Mouse (Mus musculus) midbrain, embryonic 10.5 days (tissue): Measurements from ENCODE around the gene Lyrm4. TPM values are rescaled to one million over a fixed set of nuclear protein-coding genes. Genes with fewer than 3 reads are reported as not detected.
"Not testable (repeated sequence)": the region's sequence is repeated elsewhere in the genome, so short reads cannot be mapped to it uniquely, and the experiment has no call there.

Experiments used
- DNase-seq: peaks from one replicate; pipeline ENCODE4 v3.0.0-alpha.2; 2017; ENCODE audit warnings: low spot score
- H3K27ac ChIP-seq: fragments of 300-500 bp; sonication (generic); replicated peaks from 2 replicates; pipeline ENCODE4 v1.5.1; 2016; ENCODE audit warnings: mild to moderate bottlenecking
- H3K27me3 ChIP-seq: fragments of 300-500 bp; sonication (generic); 2 replicates; pipeline ENCODE4 v1.6.1; 2016; ENCODE audit warnings: low read depth, mild to moderate bottlenecking; ENCODE audit not compliant: poor library complexity, severe bottlenecking
- H3K36me3 ChIP-seq: fragments of 300-500 bp; sonication (generic); 2 replicates; pipeline ENCODE4 v1.6.1; 2016; ENCODE audit warnings: mild to moderate bottlenecking, moderate library complexity
- H3K4me1 ChIP-seq: fragments of 300-500 bp; sonication (generic); 2 replicates; pipeline ENCODE4 v1.6.1; 2016
- H3K4me3 ChIP-seq: fragments of 300-500 bp; sonication (generic); 2 replicates; pipeline ENCODE4 v1.5.1; 2016; ENCODE audit warnings: mild to moderate bottlenecking, moderate library complexity
- H3K9me3 ChIP-seq: fragments of 300-500 bp; sonication (generic); replicated peaks from 2 replicates; pipeline ENCODE4 v1.6.1; 2016; ENCODE audit warnings: mild to moderate bottlenecking
- WGBS: fragments of 180-500 bp; shearing (Covaris S2); methylation state at CpG from one replicate; pipeline ENCODE4 v1.1.7; 2016; 5-methylcytosine and 5-hydroxymethylcytosine counted together
- polyA plus RNA-seq: library from polyadenylated mRNA; unstranded; fragments of >200 nt; fragmentation: Nextera tagmentation; extraction: Ambion mirVana; gene quantifications from 2 replicates; pipeline ENCODE4 v1.2.1, GENCODE M21; 2016

Gene Lyrm4
- polyA plus RNA-seq, 1 experiment from 2014 or later, result 23.9 TPM

DNA sequence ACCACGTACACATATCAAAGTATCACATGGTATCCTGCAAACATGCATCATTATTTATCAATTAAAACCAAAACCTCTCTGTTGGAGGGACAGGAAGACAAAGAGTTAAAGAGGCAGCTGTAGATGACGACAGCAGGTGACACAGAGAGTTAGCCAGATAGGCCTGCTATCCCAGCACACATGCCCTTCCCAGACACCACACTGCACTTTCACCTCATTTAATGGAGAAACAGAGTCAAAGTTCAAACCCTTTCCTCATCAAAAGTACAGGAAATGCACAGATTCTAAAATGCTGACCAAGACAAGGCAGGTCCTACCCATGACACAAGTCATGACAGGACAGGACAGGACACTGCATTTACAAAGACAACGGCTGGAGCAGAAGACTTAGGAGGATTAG is 101.7 kb downstream of the Lyrm4 start:
- H3K4me1 ChIP-seq, result peaks cover 6% of the 10 kb centered on the region; the same call in 1 of the 2 replicates
- no peak overlapping the region for H3K27ac ChIP-seq
- H3K4me3 ChIP-seq, result no peak overlapping the region
- H3K9me3 ChIP-seq, result no peaks in the 10 kb centered on the region
- H3K36me3 ChIP-seq, result no peaks in the 10 kb centered on the region
- H3K27me3 ChIP-seq, result no peaks in the 10 kb centered on the region
- DNase-seq, result no peak
- 84% methylated on average over 3 of the region's 3 CpGs for WGBS

DNA sequence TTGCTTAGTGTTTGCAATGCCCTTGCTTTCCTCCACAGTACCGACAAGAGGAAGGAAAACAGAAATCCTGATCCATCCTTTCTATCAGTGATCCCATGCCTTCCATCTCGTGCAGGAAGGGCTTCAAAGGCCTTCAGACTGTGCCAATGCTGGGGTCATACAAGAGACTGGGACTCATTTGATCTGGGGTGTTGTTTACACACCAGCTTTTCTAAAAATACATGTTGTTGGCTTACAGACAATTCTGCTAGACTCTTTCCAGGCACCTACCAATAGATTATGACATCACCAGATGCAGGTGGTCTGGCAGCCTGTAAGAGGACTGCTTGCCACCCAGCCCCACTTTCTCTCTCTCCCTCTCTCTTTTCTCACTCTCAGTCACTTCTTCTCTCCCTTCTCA is 107.3 kb downstream of the Lyrm4 start:
- no peak for DNase-seq
- Histone ChIP-seq H3K4me1 (no peaks in the 10 kb centered on the region), H3K27me3 (no peaks in the 10 kb centered on the region), H3K36me3 (no peaks in the 10 kb centered on the region), H3K4me3 (no peak overlapping the region), H3K9me3 (no peaks in the 10 kb centered on the region), H3K27ac (no peak overlapping the region)
- 77% methylated on average over 2 of the region's 2 CpGs for WGBS

GRCm38 (mm10) chr13:36000798-36001197 is 116.5 kb downstream of the Lyrm4 start:
- no peak overlapping the region for H3K4me3 ChIP-seq
- WGBS, result 83% methylated on average over 1 of the region's 1 CpGs

DNA sequence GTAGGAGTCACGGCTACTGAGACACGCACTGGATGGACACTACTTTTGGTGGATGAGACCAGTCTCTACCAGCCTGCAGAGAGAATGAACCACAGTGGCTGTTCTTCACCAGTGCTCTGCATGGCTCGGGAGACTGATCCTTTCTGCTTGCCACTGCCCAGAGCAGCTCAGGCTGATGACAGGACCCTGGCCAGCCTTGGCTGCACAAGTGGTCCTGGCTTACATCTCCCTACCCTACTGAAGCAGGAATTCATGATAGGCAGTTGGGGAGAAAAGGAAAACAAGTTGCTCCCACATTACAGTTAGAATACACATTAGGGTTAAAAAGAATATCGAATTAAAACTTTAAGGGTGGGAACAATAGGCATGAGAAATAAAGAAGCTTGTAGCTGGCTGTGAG is 119.7 kb downstream of the Lyrm4 start:
- no peaks in the 10 kb centered on the region for H3K27me3 ChIP-seq
- 89% methylated on average over 4 of the region's 4 CpGs for WGBS
- no peaks in the 10 kb centered on the region for H3K9me3 ChIP-seq
- no peak overlapping the region for H3K27ac ChIP-seq
- H3K4me3 ChIP-seq, result no peak overlapping the region
- no peaks in the 10 kb centered on the region for H3K36me3 ChIP-seq
- no peak for DNase-seq
- peaks cover 16% of the 10 kb centered on the region for H3K4me1 ChIP-seq

More at GRCm38 (mm10) chr13:36000798-36001197, 116.5 kb downstream of the Lyrm4 start:
- H3K36me3 ChIP-seq, result no peaks in the 10 kb centered on the region
- H3K27me3 ChIP-seq, result no peaks in the 10 kb centered on the region
- H3K27ac ChIP-seq, result no peak overlapping the region
- no peaks in the 10 kb centered on the region for H3K9me3 ChIP-seq
- peaks cover 7% of the 10 kb centered on the region for H3K4me1 ChIP-seq
- no peak for DNase-seq

DNA sequence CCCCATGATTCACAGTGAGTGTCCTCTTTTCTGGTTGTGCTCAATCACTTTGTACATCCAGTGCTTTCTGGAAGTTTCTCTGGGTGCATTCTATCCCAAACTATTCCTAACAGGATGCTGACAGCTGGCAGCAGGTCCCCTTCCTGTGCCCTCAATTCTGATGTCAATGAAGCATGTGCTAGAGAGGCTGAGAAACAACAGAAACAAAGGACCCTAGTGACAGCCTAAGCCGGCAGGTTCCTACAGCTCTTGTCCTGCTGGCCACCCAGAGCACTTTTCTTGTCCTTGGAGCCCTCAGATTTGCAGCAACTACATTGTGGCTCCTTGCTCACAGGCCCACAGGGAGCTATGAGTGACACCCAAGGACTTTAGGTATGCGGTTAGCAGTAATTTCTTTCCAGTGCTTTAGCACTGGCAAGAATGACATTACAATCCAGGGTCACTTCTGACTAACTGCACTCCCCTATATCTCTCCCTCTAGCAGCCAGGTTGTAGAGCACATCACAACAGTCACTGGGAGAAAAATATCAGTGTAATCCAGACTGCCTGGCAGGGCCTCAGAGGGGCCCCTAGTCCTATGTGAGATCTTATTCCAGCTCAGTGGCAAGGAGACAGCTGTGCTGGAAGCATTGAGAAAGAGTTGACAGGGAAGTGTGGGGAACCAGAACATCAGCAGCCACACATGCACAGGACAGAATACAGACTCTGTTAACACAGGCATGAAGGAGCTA is 121.5 kb downstream of the Lyrm4 start:
- 65% methylated on average over 2 of the region's 2 CpGs for WGBS

DNA sequence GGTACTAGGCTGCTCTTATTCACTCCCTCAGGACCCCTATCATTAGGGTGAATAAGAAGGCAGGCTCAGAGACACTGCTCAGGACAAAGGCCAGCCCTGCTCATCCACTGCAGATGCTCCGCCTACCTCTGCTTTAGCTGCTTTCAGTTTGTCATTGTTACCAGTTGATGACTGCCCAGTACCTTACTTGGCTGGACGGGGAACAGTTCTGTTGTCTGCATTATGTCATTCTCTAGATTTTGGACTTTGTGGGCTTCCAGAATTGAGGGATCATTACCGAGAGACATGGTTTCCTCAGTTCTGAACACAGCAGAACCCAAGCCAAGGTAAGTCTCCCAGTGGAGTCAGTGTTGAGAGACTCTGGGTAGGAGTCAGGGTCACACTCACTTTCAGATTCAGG is 122.1 kb downstream of the Lyrm4 start:
- WGBS, result 81% methylated on average over 3 of the region's 3 CpGs
- H3K4me1 ChIP-seq, result peaks cover 16% of the 10 kb centered on the region
- H3K4me3 ChIP-seq, result no peak overlapping the region
- no peaks in the 10 kb centered on the region for H3K9me3 ChIP-seq
- no peaks in the 10 kb centered on the region for H3K27me3 ChIP-seq
- no peaks in the 10 kb centered on the region for H3K36me3 ChIP-seq
- no peak for DNase-seq
- no peak overlapping the region for H3K27ac ChIP-seq

More for the DNA sequence above, 121.5 kb downstream of the Lyrm4 start:
- H3K4me3 ChIP-seq, result no peak overlapping the region
- no peaks in the 10 kb centered on the region for H3K27me3 ChIP-seq
- H3K9me3 ChIP-seq, result no peaks in the 10 kb centered on the region
- 0 out of 2 replicates have a peak overlapping the region, but pooled peaks have one; percentile 18 for H3K27ac ChIP-seq
- DNase-seq, result no peak
- H3K36me3 ChIP-seq, result no peaks in the 10 kb centered on the region
- H3K4me1 ChIP-seq, result peaks cover 16% of the 10 kb centered on the region

- DNase-seq, result no peak
- Histone ChIP-seq H3K9me3 (no peaks in the 10 kb centered on the region), H3K27ac (no peak overlapping the region), H3K36me3 (no peaks in the 10 kb centered on the region), H3K4me3 (no peak overlapping the region), H3K27me3 (no peaks in the 10 kb centered on the region), H3K4me1 (peaks cover 16% of the 10 kb centered on the region)
- 95% methylated on average over 8 of the region's 8 CpGs for WGBS
Measured at GRCm38 (mm10) chr13:35994067-35994466, 123.3 kb downstream of the Lyrm4 start.

DNA sequence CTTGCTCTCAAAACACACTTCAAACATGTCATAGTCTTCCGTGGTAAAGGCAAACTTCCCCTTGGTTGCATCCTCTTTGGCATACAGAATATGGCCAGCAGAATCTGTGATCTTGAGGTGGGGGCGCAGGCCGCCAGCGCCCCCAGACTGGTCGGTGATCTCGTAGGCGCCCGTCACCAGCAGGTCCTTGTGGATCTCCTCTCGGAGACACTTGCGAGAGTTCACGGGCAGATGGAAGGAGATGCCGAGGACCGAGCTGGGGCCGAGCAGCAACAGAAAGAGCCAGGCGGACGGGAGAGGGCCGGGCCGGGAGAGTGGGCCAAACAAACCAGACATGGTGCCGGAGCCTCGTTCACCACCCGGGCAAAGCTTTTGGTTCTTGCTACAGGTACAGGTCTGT is 126.1 kb downstream of the Lyrm4 start:
- not testable (repeated sequence) for H3K27me3 ChIP-seq, H3K36me3 ChIP-seq, DNase-seq, H3K27ac ChIP-seq, H3K4me3 ChIP-seq, H3K9me3 ChIP-seq
- 97% methylated on average over 21 of the region's 21 CpGs for WGBS
- H3K4me1 ChIP-seq, result peaks cover 12% of the 10 kb centered on the region

- no peaks in the 10 kb centered on the region for H3K27me3 ChIP-seq
- H3K9me3 ChIP-seq, result no peaks in the 10 kb centered on the region
- no peak overlapping the region for H3K27ac ChIP-seq
- WGBS, result 71% methylated on average over 3 of the region's 3 CpGs
- no peak overlapping the region for H3K4me3 ChIP-seq
- H3K36me3 ChIP-seq, result no peaks in the 10 kb centered on the region
- H3K4me1 ChIP-seq, result no peaks in the 10 kb centered on the region
- no peak for DNase-seq
Measured at GRCm38 (mm10) chr13:35989329-35989728, 128.0 kb downstream of the Lyrm4 start.

DNA sequence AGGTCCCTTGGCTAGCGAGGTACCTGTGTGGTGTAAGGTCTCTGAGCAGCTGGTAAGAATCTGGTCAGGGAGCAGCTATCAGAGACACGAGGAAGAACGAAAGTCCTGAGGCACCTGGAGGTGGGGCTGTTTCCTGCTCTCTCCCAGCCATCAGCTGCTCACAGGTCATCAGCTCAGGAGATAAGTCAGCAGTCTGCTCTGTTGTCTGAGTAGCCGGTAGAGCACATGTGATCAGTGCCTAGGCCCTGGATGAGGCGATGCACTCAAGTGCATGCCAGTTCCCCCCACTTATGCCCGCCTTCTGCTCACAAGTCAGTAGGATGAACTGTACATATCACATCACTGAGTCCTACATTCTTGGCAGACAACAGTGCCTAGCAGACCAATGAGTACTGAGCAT is 134.3 kb downstream of the Lyrm4 start:
- no peak overlapping the region for H3K27ac ChIP-seq
- 87% methylated on average over 6 of the region's 6 CpGs for WGBS
- no peak for DNase-seq

DNA sequence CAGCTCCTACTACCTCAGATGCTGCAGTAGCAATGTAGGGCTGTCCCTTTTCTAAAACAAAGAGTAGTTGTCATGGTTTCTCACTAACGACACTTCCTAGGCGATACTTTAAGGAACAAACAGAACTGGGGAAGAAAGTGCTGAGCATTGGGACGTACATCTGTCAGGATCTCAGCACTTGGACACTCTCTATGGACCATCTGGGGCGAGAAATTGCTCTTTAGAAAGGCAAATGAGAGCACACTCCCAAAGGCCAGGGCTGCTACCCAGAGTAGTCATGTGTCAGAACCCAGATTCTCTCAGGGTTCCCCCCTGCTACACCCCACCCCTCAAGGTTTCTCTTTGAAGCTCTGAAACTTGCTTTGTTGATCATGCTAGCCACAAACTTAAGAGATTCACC is 136.9 kb downstream of the Lyrm4 start:
- 77% methylated on average over 4 of the region's 4 CpGs for WGBS
- Histone ChIP-seq H3K36me3 (peaks cover 23% of the 10 kb centered on the region), H3K4me3 (no peak overlapping the region), H3K9me3 (no peaks in the 10 kb centered on the region), H3K4me1 (no peaks in the 10 kb centered on the region; the same call in 1 of the 2 replicates), H3K27ac (no peak overlapping the region), H3K27me3 (no peaks in the 10 kb centered on the region)
- no peak for DNase-seq

More for the DNA sequence above, 134.3 kb downstream of the Lyrm4 start:
- peaks cover 14% of the 10 kb centered on the region for H3K36me3 ChIP-seq
- no peaks in the 10 kb centered on the region for H3K9me3 ChIP-seq
- no peaks in the 10 kb centered on the region; the same call in 1 of the 2 replicates for H3K4me1 ChIP-seq
- H3K27me3 ChIP-seq, result no peaks in the 10 kb centered on the region
- H3K4me3 ChIP-seq, result no peak overlapping the region

DNA sequence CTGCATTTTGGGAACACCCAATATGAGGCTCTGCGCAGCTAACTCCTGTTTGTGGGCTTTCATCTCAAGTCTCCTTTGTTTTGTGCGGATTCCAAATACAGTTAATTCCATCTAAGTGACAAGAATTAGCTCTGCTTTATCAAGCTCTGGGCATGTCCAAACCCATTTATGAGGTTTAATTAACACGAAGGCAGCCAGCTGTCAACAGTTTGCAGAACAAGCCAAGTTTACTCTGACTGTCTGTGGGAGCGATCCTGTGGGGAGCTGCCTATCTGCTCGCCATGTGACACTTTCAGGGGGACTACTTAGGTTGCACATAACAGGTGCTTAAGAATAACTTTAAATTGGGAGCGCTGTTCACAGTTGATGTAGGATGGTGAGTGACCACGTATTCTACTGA is 140.4 kb downstream of the Lyrm4 start:
- DNase-seq, result no peak
- Histone ChIP-seq H3K4me1 (no peaks in the 10 kb centered on the region; the same call in 1 of the 2 replicates), H3K36me3 (peaks cover 23% of the 10 kb centered on the region), H3K9me3 (no peaks in the 10 kb centered on the region), H3K27me3 (no peaks in the 10 kb centered on the region), H3K27ac (no peak overlapping the region), H3K4me3 (no peak overlapping the region)
- WGBS, result 97% methylated on average over 7 of the region's 7 CpGs

- Histone ChIP-seq H3K27me3 (peaks cover 46% of the 10 kb centered on the region), H3K4me1 (peaks cover 25% of the 10 kb centered on the region), H3K9me3 (no peaks in the 10 kb centered on the region), H3K27ac (no peak overlapping the region), H3K4me3 (peak overlapping the region; percentile 76), H3K36me3 (no peaks in the 10 kb centered on the region)
- 28% methylated on average over 9 of the region's 9 CpGs for WGBS
- no peak for DNase-seq
Measured at GRCm38 (mm10) chr13:35969829-35970228, 147.5 kb downstream of the Lyrm4 start.
